Mouse (Mus musculus): Measurements from ENCODE around the gene Pole2. TPM values are rescaled to one million over a fixed set of nuclear protein-coding genes. Genes with fewer than 3 reads are reported as not detected.
A peak's percentile ranks its signal among the peaks of the same experiment; 100 is the strongest.

Pole2 gene
- total and polyA plus RNA-seq, 2 experiments from 2014 or later: 1.4 to 3.6 TPM

DNA sequence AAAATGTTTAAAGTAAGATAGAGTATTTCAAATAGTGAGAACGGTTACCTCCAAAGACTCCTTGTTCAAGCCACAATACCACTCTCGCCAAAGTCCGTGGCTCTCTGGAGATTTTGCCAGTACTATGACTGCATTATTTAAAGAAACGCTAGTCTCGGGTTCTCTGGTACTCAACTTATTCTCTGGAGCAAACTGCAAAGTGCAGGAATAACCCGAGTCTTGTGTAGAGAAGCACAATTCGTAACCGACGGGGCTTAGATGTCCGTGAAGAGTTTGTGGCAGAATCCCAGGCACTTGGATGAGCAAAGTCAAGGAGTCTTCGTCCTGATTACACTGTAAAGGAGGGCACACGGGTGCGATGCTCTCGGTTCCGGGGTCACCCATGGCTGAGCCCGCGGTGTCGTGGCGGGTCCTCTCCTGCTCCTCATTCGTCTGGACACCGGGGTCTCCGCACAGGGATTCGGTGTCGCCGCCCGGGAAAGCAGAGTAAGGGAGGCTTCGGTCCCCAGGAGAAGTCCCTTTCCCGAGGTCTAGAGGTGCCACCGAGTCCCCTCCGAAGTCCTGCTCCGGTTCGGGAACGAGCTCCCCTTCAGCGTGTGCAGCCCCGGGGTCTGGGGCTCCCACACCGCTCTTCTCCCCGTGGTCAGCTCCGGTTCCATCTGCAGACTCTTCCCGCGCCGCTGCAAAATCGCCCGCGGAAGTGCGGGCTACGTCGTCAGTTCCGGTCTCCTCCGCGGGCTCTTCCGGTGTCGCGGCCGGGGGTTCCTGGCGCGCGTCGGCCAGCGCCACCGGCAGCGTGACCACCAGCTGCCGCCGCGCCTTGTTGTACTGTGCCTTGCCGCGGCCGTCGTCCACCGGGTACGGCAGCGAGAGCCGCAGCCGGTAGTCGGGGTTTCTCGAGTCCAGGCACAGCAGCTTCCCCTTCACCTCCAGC, 31.3 kb downstream of the Pole2 start, which contains the start of gene Gm49383:
TSS of gene Gm49383 (minus strand) at position 661 of the 934 bp plus-strand sequence.
- peak; percentile 88 for DNase-seq (ENCODE audit: low spot score)
- H3K9me3 ChIP-seq (ENCODE audit: low read length): no peaks in the 10 kb centered on the region
- H3K9ac ChIP-seq (replicated peaks; ENCODE audit: low read length, poor library complexity, severe bottlenecking): peak within 1 kb of the TSS; percentile 86
- peak within 1 kb of the TSS; percentile 94 for H3K4me3 ChIP-seq (ENCODE audit: low read depth, low read length)
- H3K36me3 ChIP-seq (ENCODE audit: insufficient read depth, low read length): no peaks in the 10 kb centered on the region; the same call in 1 of the 2 replicates
- ATAC-seq (ENCODE audit: low FRiP score): peak; percentile 78
- no peak for TF ChIP-seq CTCF (IDR thresholded peaks at IDR 0.05)
- H3K4me1 ChIP-seq (ENCODE audit: insufficient read depth, low read length): peaks cover 3% of the 10 kb centered on the region; the same call in 1 of the 2 replicates
- H3K27me3 ChIP-seq (ENCODE audit: insufficient read depth, low read length): no peaks in the 10 kb centered on the region
- H3K27ac ChIP-seq (ENCODE audit: low read depth, low read length): peak within 1 kb of the TSS; percentile 94
- WGBS: under 1% methylated on average over 75 of the region's 75 CpGs
- peak within 1 kb of the TSS; percentile 91 for H3K4me2 ChIP-seq (ENCODE audit: low read depth, low read length, poor library complexity, severe bottlenecking)

DNA sequence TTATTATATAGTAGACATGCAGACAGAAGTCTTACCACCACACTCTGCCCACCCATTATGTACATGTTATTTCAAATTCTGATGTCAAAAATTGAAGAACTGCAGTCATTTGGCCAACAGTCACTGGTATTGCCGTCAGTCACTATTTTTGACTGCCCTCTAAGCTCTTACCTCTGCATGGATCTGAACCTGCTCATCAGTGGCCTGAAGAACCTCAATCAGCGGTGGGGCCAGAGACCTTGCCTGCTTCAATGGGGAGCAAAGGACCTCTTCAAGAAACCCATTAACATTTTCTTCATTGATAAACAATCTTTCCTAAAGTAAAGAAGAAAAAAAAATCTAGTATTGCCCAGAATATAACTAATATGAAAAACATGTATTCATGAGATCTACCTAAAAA, 35.4 kb downstream of the Pole2 start:
- no peak overlapping the region for H3K9ac ChIP-seq (replicated peaks; ENCODE audit: low read length, poor library complexity, severe bottlenecking)
- no peaks in the 10 kb centered on the region for H3K27me3 ChIP-seq (ENCODE audit: insufficient read depth, low read length)
- no peak overlapping the region for H3K27ac ChIP-seq (ENCODE audit: low read depth, low read length)
- no peak overlapping the region for H3K4me3 ChIP-seq (ENCODE audit: low read depth, low read length)
- H3K4me2 ChIP-seq (ENCODE audit: low read depth, low read length, poor library complexity, severe bottlenecking): no peak overlapping the region
- ATAC-seq (ENCODE audit: low FRiP score) (no peak), DNase-seq (ENCODE audit: low spot score) (no peak)
- no peak for TF ChIP-seq CTCF (IDR thresholded peaks at IDR 0.05)
- H3K36me3 ChIP-seq (ENCODE audit: insufficient read depth, low read length): no peaks in the 10 kb centered on the region
- H3K9me3 ChIP-seq (ENCODE audit: low read length): no peaks in the 10 kb centered on the region
- 91% methylated on average over 2 of the region's 2 CpGs for WGBS
- peaks cover 3% of the 10 kb centered on the region; the same call in 1 of the 2 replicates for H3K4me1 ChIP-seq (ENCODE audit: insufficient read depth, low read length)

DNA sequence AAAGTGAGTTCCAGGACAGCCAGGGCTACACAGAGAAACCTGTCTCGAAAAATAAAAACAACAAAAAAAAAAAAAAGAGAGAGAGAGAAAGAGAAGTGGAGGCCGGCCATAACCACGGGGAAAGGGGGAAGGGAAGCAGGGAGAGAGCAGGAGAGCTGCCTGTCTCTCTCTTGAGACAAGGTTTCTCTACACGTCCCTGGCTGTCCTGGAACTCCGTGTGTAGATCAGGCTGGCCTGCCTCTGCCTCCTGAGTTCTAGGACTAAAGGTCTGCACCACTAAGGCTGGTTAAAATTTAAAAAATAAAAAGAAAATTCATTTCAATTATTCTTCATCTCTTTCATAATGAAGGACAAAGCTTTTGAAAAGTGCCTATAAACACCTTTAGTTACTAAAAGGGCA, 36.6 kb downstream of the Pole2 start:
- Histone ChIP-seq H3K4me1 (ENCODE audit: insufficient read depth, low read length) (peaks cover 7% of the 10 kb centered on the region; the same call in 1 of the 2 replicates), H3K4me3 (ENCODE audit: low read depth, low read length) (no peak overlapping the region), H3K9me3 (ENCODE audit: low read length) (no peaks in the 10 kb centered on the region), H3K27me3 (ENCODE audit: insufficient read depth, low read length) (no peaks in the 10 kb centered on the region), H3K4me2 (ENCODE audit: low read depth, low read length, poor library complexity, severe bottlenecking) (no peak overlapping the region), H3K27ac (ENCODE audit: low read depth, low read length) (no peak overlapping the region), H3K9ac (replicated peaks; ENCODE audit: low read length, poor library complexity, severe bottlenecking) (no peak overlapping the region), H3K36me3 (ENCODE audit: insufficient read depth, low read length) (no peaks in the 10 kb centered on the region)
- ATAC-seq (ENCODE audit: low FRiP score) (no peak), DNase-seq (ENCODE audit: low spot score) (no peak)
- TF ChIP-seq CTCF (IDR thresholded peaks at IDR 0.05): no peak
- 92% methylated on average over 5 of the region's 5 CpGs for WGBS

DNA sequence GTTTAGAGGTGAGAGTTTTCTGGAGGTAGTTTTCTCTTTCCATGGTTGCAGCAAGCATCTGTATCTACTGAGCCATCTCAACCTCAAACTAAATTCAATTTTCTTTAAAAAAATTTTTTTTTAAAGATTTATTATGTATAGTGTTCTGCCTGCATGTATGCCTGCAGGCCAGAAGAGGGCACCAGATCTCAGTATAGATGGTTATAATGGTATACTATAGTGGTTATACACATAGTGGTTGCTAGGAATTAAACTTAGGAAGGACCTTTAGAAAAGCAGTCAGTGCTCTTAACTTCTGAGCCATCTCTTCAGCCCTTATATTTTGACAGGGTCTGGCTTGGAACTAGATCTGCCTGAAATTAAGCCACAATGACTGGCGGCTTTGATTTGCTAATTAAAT, 37.5 kb downstream of the Pole2 start:
- H3K9ac ChIP-seq (replicated peaks; ENCODE audit: low read length, poor library complexity, severe bottlenecking): no peak overlapping the region
- 100% methylated on average over 1 of the region's 1 CpGs for WGBS
- no peak overlapping the region for H3K4me3 ChIP-seq (ENCODE audit: low read depth, low read length)
- H3K9me3 ChIP-seq (ENCODE audit: low read length): no peaks in the 10 kb centered on the region
- ATAC-seq (ENCODE audit: low FRiP score) (no peak), DNase-seq (ENCODE audit: low spot score) (no peak)
- H3K36me3 ChIP-seq (ENCODE audit: insufficient read depth, low read length): no peaks in the 10 kb centered on the region
- H3K4me2 ChIP-seq (ENCODE audit: low read depth, low read length, poor library complexity, severe bottlenecking): no peak overlapping the region
- peak; percentile 64 for TF ChIP-seq CTCF (IDR thresholded peaks at IDR 0.05)
- no peaks in the 10 kb centered on the region for H3K27me3 ChIP-seq (ENCODE audit: insufficient read depth, low read length)
- H3K4me1 ChIP-seq (ENCODE audit: insufficient read depth, low read length): peaks cover 8% of the 10 kb centered on the region; the same call in 1 of the 2 replicates
- H3K27ac ChIP-seq (ENCODE audit: low read depth, low read length): no peak overlapping the region

GRCm38 (mm10) chr12:69190074-69190473, 37.9 kb downstream of the Pole2 start:
- H3K27ac ChIP-seq (ENCODE audit: low read depth, low read length): no peak overlapping the region
- H3K27me3 ChIP-seq (ENCODE audit: insufficient read depth, low read length): no peaks in the 10 kb centered on the region
- H3K4me3 ChIP-seq (ENCODE audit: low read depth, low read length): no peak overlapping the region
- H3K4me1 ChIP-seq (ENCODE audit: insufficient read depth, low read length): peaks cover 12% of the 10 kb centered on the region
- no peaks in the 10 kb centered on the region for H3K36me3 ChIP-seq (ENCODE audit: insufficient read depth, low read length)
- no peak for ATAC-seq (ENCODE audit: low FRiP score)
- TF ChIP-seq CTCF (IDR thresholded peaks at IDR 0.05): no peak
- WGBS: 92% methylated on average over 9 of the region's 9 CpGs
- H3K4me2 ChIP-seq (ENCODE audit: low read depth, low read length, poor library complexity, severe bottlenecking): no peak overlapping the region
- no peak overlapping the region for H3K9ac ChIP-seq (replicated peaks; ENCODE audit: low read length, poor library complexity, severe bottlenecking)
- DNase-seq (ENCODE audit: low spot score): no peak
- H3K9me3 ChIP-seq (ENCODE audit: low read length): no peaks in the 10 kb centered on the region

Measured in midbrain, postnatal 0 days (tissue).